Mouse (Mus musculus) liver, embryonic 18 days (tissue): ENCODE measurements around the gene Cntnap5b. TPM values are rescaled to one million over a fixed set of nuclear protein-coding genes. Genes with fewer than 3 reads are reported as not detected.

Experiments
- polyA plus RNA-seq: library from polyadenylated mRNA; depleted of rRNA; stranded (reverse); fragments of >200 nt; gene quantifications from 2 replicates; pipeline ENCODE4 v1.2.3, GENCODE M21; 2012; rRNA removed

Gene Cntnap5b
- not detected in 2 replicates for polyA plus RNA-seq

GRCm38 (mm10) chr1:99772614-99773013 lies at the start of gene Cntnap5b:
Gene Cntnap5b, plus strand, starts transcription at chr1:99772765.

